9 mouse cellular contexts compared by ENCODE assay signal in the genomic region with DNA sequence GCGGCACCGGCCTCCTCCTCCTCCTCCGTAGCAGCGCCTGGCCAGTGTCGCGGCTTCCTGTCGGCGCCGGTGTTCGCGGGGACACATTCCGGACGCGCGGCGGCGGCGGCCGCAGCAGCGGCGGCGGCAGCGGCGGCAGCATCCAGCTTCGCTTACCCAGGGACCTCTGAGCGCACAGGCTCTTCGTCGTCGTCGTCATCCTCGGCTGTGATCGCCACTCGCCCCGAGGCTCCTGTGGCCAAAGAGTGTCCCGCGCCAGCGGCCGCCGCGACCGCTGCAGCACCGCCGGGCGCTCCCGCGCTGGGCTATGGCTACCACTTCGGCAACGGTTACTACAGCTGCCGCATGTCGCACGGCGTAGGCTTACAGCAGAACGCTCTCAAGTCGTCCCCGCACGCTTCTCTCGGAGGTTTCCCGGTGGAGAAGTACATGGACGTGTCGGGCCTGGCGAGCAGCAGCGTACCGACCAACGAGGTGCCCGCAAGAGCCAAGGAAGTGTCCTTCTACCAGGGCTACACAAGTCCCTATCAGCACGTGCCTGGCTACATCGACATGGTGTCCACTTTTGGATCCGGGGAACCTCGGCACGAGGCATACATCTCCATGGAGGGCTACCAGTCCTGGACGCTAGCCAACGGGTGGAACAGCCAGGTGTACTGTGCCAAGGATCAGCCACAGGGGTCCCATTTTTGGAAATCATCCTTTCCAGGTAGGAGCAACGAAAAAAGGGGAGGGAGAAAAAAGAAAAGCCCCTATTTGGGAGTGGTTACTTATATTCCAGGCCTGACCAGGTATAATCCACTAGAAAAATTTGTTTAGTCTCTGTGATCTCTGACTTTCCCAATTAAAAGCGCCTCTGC. TPM values are rescaled to one million over a fixed set of nuclear protein-coding genes. Genes with fewer than 3 reads are reported as not detected.
DNase-seq lines count a peak whose midpoint lies in the region; ATAC-seq and TF ChIP-seq lines count a peak whose summit lies in the region.
"Had no signal": no experiment of that assay in that cellular context is flagged by ENCODE, and none has a peak within 500 bp of the region (broad histone marks: within the 10 kb centered on the region; RNA-seq: fewer than 3 reads in every experiment).

No protein-coding gene starts in this region.

- H3K9ac ChIP-seq in lung, embryonic 14.5 days: no peak overlapping the region; the same call in 1 of the 2 replicates
- 0 out of 2 replicates have a peak overlapping the region, but pooled peaks have one; percentile 38 for H3K9ac ChIP-seq in neural tube, embryonic 13.5 days

- no peaks in the 10 kb centered on the region for H3K36me3 ChIP-seq in lung, embryonic 14.5 days (ENCODE audit: insufficient read depth)
- H3K36me3 ChIP-seq in forebrain, embryonic 10.5 days (replicated peaks): no peaks in the 10 kb centered on the region
- H3K36me3 ChIP-seq in neural tube, embryonic 13.5 days: no peaks in the 10 kb centered on the region

- H3K9me3 ChIP-seq in lung, embryonic 14.5 days (ENCODE audit: low read depth, low read length): no peaks in the 10 kb centered on the region
- H3K9me3 ChIP-seq in forebrain, embryonic 10.5 days: no peaks in the 10 kb centered on the region
- no peaks in the 10 kb centered on the region for H3K9me3 ChIP-seq in neural tube, embryonic 13.5 days

- H3K4me1 ChIP-seq in lung, embryonic 14.5 days (ENCODE audit: insufficient read depth): no peaks in the 10 kb centered on the region
- peaks cover 21% of the 10 kb centered on the region for H3K4me1 ChIP-seq in forebrain, embryonic 10.5 days
- H3K4me1 ChIP-seq in neural tube, embryonic 13.5 days (replicated peaks): peaks cover 19% of the 10 kb centered on the region

- ATAC-seq in lung, embryonic 14.5 days (ENCODE audit: insufficient read depth): peak; percentile 33
- ATAC-seq in neural tube, embryonic 13.5 days (ENCODE audit: low read depth): 0 out of 2 replicates have a peak, but pooled peaks have one; percentile 51

- WGBS in lung, embryonic 14.5 days: under 1% methylated on average over 69 of the region's 74 CpGs
- WGBS in forebrain, embryonic 10.5 days: under 1% methylated on average over 74 of the region's 74 CpGs
- under 1% methylated on average over 52 of the region's 74 CpGs for WGBS in neural tube, embryonic 13.5 days

- no peak for DNase-seq in lung, embryonic 14.5 days
- DNase-seq in lung, postnatal 36 days: no peak
- peak; percentile 72 for DNase-seq in forebrain, embryonic 10.5 days (ENCODE audit: extremely low spot score, low spot score)
- DNase-seq in kidney, postnatal 10 days: peak; percentile 42
- no peak for DNase-seq in left cerebral cortex, postnatal 4 days
- DNase-seq in adrenal gland, postnatal 14 days: no peak
- DNase-seq in layer of hippocampus, adult 9-10 months (ENCODE audit: low spot score): no peak

- H3K27ac ChIP-seq in lung, embryonic 14.5 days (ENCODE audit: low read depth): no peak overlapping the region
- no peak overlapping the region for H3K27ac ChIP-seq in forebrain, embryonic 10.5 days
- H3K27ac ChIP-seq in neural tube, embryonic 13.5 days (replicated peaks): no peak overlapping the region

- H3K4me3 ChIP-seq in lung, embryonic 14.5 days (ENCODE audit: low read depth, low read length): peak overlapping the region; percentile 41
- peak overlapping the region; percentile 51 for H3K4me3 ChIP-seq in forebrain, embryonic 10.5 days
- peak overlapping the region; percentile 33 for H3K4me3 ChIP-seq in neural tube, embryonic 13.5 days

- TF ChIP-seq CTCF in lung, embryonic 14.5 days (IDR thresholded peaks at IDR 0.05; ENCODE audit: low read depth): no peak

- H3K27me3 ChIP-seq in lung, embryonic 14.5 days (ENCODE audit: insufficient read depth, low read length): peaks cover 99% of the 10 kb centered on the region
- H3K27me3 ChIP-seq in forebrain, embryonic 10.5 days (ENCODE audit: poor library complexity, severe bottlenecking): peaks cover 100% of the 10 kb centered on the region
- H3K27me3 ChIP-seq in neural tube, embryonic 13.5 days: peaks cover 99% of the 10 kb centered on the region

- intact Hi-C loops in left cerebral cortex, postnatal 4 days (cut with DNase I): no loop called here

- peak overlapping the region; percentile 75 for H3K4me2 ChIP-seq in lung, embryonic 14.5 days
- peak overlapping the region; percentile 50 for H3K4me2 ChIP-seq in neural tube, embryonic 13.5 days

RNA-seq across cellular contexts. Expression of gene Hoxd13, which starts 0.5 kb away (rescaled TPM):
- polyA plus RNA-seq in lung, embryonic 14.5 days (2014; fragmentation: Nextera tagmentation; extraction: Ambion mirVana): not detected in 2 replicates
- polyA plus RNA-seq in forebrain, embryonic 10.5 days (2016; fragmentation: Nextera tagmentation; extraction: Ambion mirVana): not detected in 2 replicates
- 0.10 and 0.19 TPM in 2 replicates for polyA plus RNA-seq in neural tube, embryonic 13.5 days (2015; fragmentation: Nextera tagmentation; extraction: Ambion mirVana)
- total RNA-seq in left cerebral cortex, postnatal 4 days (2021): not detected
- total RNA-seq in adrenal gland, postnatal 14 days (2021): not detected in 2 replicates

RNA-seq across cellular contexts. Expression of gene Hoxd12, which starts 6.2 kb away (rescaled TPM):
- polyA plus RNA-seq in lung, embryonic 14.5 days (2014; fragmentation: Nextera tagmentation; extraction: Ambion mirVana): not detected in 2 replicates
- not detected in 2 replicates for polyA plus RNA-seq in forebrain, embryonic 10.5 days (2016; fragmentation: Nextera tagmentation; extraction: Ambion mirVana)
- polyA plus RNA-seq in neural tube, embryonic 13.5 days (2015; fragmentation: Nextera tagmentation; extraction: Ambion mirVana): 0.50 and 1.7 TPM in 2 replicates
- total RNA-seq in left cerebral cortex, postnatal 4 days (2021): not detected
- total RNA-seq in adrenal gland, postnatal 14 days (2021): not detected in 2 replicates

RNA-seq across cellular contexts. Expression of gene Evx2, which starts 9.2 kb away (rescaled TPM):
- not detected in 2 replicates for polyA plus RNA-seq in lung, embryonic 14.5 days (2014; fragmentation: Nextera tagmentation; extraction: Ambion mirVana)
- polyA plus RNA-seq in forebrain, embryonic 10.5 days (2016; fragmentation: Nextera tagmentation; extraction: Ambion mirVana): not detected in 2 replicates
- 0.43 and 0.67 TPM in 2 replicates for polyA plus RNA-seq in neural tube, embryonic 13.5 days (2015; fragmentation: Nextera tagmentation; extraction: Ambion mirVana)
- not detected for total RNA-seq in left cerebral cortex, postnatal 4 days (2021)
- not detected in 2 replicates for total RNA-seq in adrenal gland, postnatal 14 days (2021)
- polyA plus RNA-seq: gonadal fat pad, adult 2 months had no signal

RNA-seq across cellular contexts. Expression of gene Hoxd11, which starts 10.8 kb away (rescaled TPM):
- polyA plus RNA-seq in lung, embryonic 14.5 days (2014; fragmentation: Nextera tagmentation; extraction: Ambion mirVana): not detected in 2 replicates
- not detected in 2 replicates for polyA plus RNA-seq in forebrain, embryonic 10.5 days (2016; fragmentation: Nextera tagmentation; extraction: Ambion mirVana)
- 4.0 and 6.5 TPM in 2 replicates for polyA plus RNA-seq in neural tube, embryonic 13.5 days (2015; fragmentation: Nextera tagmentation; extraction: Ambion mirVana)
- total RNA-seq in left cerebral cortex, postnatal 4 days (2021): not detected
- total RNA-seq in adrenal gland, postnatal 14 days (2021): not detected in 2 replicates

RNA-seq across cellular contexts. Expression of gene Hoxd10, which starts 23.1 kb away (rescaled TPM):
- 0.14 TPM in 1 of 2 replicates, not detected in the other for polyA plus RNA-seq in lung, embryonic 14.5 days (2014; fragmentation: Nextera tagmentation; extraction: Ambion mirVana)
- polyA plus RNA-seq in forebrain, embryonic 10.5 days (2016; fragmentation: Nextera tagmentation; extraction: Ambion mirVana): not detected in 2 replicates
- polyA plus RNA-seq in neural tube, embryonic 13.5 days (2015; fragmentation: Nextera tagmentation; extraction: Ambion mirVana): 87.2 and 132 TPM in 2 replicates
- total RNA-seq in left cerebral cortex, postnatal 4 days (2021): not detected
- 0.71 TPM in 1 of 2 replicates, not detected in the other for total RNA-seq in adrenal gland, postnatal 14 days (2021)

Comparison
In these comparisons a context has a peak if more than half of its experiments do, and no peak if none do; other contexts are left out.
1. DNase-seq: peak in forebrain, embryonic 10.5 days (single experiment) and kidney, postnatal 10 days (single experiment); none in lung, embryonic 14.5 days (single experiment), lung, postnatal 36 days (single experiment), left cerebral cortex, postnatal 4 days (single experiment), adrenal gland, postnatal 14 days (single experiment) and layer of hippocampus, adult 9-10 months (single experiment).
2. Peak in every context shown above with its lines, with median percentiles within 50 percentile points of each other: H3K4me3 ChIP-seq.